Mouse (Mus musculus): ENCODE measurements at regions not wholly inside any gene's neighbourhood (a gene's known extent, or its start where the extent isn't known, plus 50 kb on each side); places are given as distances from the start of the nearest gene placed in this dataset.

- Histone ChIP-seq H3K4me1 (replicated peaks; ENCODE audit: low read depth, low read length) (no peaks in the 10 kb centered on the region), H3K4me3 (replicated peaks; ENCODE audit: low read length) (no peak overlapping the region), H3K9me3 (ENCODE audit: low read length) (no peaks in the 10 kb centered on the region), H3K36me3 (ENCODE audit: insufficient read depth, low read length) (no peaks in the 10 kb centered on the region), H3K27me3 (ENCODE audit: insufficient read depth, low read length) (no peaks in the 10 kb centered on the region)
- no peak for TF ChIP-seq POU5F1 (IDR thresholded peaks at IDR 0.05; ENCODE audit: borderline replicate concordance, low read length)
- no peak for TF ChIP-seq CTCF (conservative IDR thresholded peaks at IDR 0.05; ENCODE audit: low read length)
- TF ChIP-seq NANOG (IDR thresholded peaks at IDR 0.05; ENCODE audit: borderline replicate concordance, low read length), result no peak
These were observed 132.6 kb upstream of the Eci2 start for GRCm38 (mm10) chr13:35159456-35159855.

- TF ChIP-seq NANOG (IDR thresholded peaks at IDR 0.05; ENCODE audit: borderline replicate concordance, low read length), result no peak
- no peak for TF ChIP-seq POU5F1 (IDR thresholded peaks at IDR 0.05; ENCODE audit: borderline replicate concordance, low read length)
These were observed 133.9 kb upstream of the Eci2 start for GRCm38 (mm10) chr13:35160767-35161166.

DNA sequence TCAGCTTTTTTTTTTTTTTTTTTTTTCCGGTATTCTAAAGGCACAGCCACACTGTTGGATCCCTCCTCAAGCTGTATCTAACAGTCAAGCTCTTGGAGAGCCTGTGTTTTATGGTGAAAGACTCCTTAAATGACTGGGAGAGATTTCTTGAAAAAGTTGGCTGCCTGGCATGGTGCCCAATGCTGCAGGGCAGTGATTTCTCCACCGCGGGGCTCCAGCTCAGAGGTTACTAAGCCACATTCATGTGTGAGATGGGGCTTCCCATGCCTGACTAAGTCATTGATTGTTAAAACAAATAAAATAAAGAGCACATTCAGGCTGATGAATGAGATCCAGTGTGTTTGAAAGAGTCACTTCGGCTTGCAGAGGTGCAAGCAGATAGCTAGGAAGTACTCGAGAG lies 139.2 kb upstream of the Eci2 start:
- no peaks in the 10 kb centered on the region for H3K27me3 ChIP-seq (ENCODE audit: insufficient read depth, low read length)
- TF ChIP-seq POU5F1 (IDR thresholded peaks at IDR 0.05; ENCODE audit: borderline replicate concordance, low read length) (no peak), NANOG (IDR thresholded peaks at IDR 0.05; ENCODE audit: borderline replicate concordance, low read length) (no peak), CTCF (conservative IDR thresholded peaks at IDR 0.05; ENCODE audit: low read length) (no peak)
- no peaks in the 10 kb centered on the region for H3K4me1 ChIP-seq (replicated peaks; ENCODE audit: low read depth, low read length)
- no peaks in the 10 kb centered on the region for H3K36me3 ChIP-seq (ENCODE audit: insufficient read depth, low read length)
- no peak overlapping the region for H3K4me3 ChIP-seq (replicated peaks; ENCODE audit: low read length)
- H3K9me3 ChIP-seq (ENCODE audit: low read length), result no peaks in the 10 kb centered on the region

More at GRCm38 (mm10) chr13:35160767-35161166, 133.9 kb upstream of the Eci2 start:
- H3K4me3 ChIP-seq (replicated peaks; ENCODE audit: low read length), result no peak overlapping the region
- no peaks in the 10 kb centered on the region for H3K36me3 ChIP-seq (ENCODE audit: insufficient read depth, low read length)
- no peaks in the 10 kb centered on the region for H3K9me3 ChIP-seq (ENCODE audit: low read length)
- H3K27me3 ChIP-seq (ENCODE audit: insufficient read depth, low read length), result no peaks in the 10 kb centered on the region
- no peaks in the 10 kb centered on the region for H3K4me1 ChIP-seq (replicated peaks; ENCODE audit: low read depth, low read length)

DNA sequence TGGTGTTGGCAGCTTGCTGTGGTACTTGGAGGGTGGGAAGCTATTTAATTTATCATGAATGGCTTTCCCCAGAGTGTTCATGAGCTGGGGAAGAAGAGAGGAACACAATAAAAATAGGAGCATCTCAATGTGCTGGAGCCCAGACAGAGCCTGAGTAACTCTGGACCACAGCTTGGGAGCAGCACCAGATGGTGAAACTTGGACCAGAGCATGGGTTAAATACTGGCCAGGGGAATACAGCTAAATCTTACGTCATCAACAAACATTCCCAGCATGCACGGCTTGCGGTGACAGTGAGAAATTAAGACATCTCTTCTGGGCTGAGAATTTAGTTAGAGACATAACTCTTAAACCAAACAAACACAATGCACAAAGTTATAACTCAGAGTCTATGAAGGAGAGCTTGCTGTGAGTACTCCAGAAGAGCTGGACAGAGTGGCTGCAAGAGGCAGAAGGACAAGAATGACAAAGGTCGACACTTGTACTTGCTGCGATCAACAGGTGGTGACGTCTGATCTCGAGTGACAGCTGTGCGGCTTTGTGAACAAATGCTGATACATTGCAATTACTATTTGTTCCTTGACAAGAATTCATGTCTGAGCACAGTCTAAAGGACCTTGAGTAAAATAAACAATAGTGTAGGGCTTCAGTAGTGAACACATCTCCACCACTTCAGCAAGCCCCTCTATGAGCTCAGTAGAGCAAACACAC lies 140.1 kb upstream of the Eci2 start:
- H3K27me3 ChIP-seq (ENCODE audit: insufficient read depth, low read length), result no peaks in the 10 kb centered on the region
- no peaks in the 10 kb centered on the region for H3K36me3 ChIP-seq (ENCODE audit: insufficient read depth, low read length)
- no peak overlapping the region for H3K4me3 ChIP-seq (replicated peaks; ENCODE audit: low read length)
- TF ChIP-seq POU5F1 (IDR thresholded peaks at IDR 0.05; ENCODE audit: borderline replicate concordance, low read length), result no peak
- TF ChIP-seq NANOG (IDR thresholded peaks at IDR 0.05; ENCODE audit: borderline replicate concordance, low read length), result no peak
- H3K9me3 ChIP-seq (ENCODE audit: low read length), result no peaks in the 10 kb centered on the region
- H3K4me1 ChIP-seq (replicated peaks; ENCODE audit: low read depth, low read length), result no peaks in the 10 kb centered on the region

- H3K9me3 ChIP-seq (ENCODE audit: low read length), result no peaks in the 10 kb centered on the region
- no peaks in the 10 kb centered on the region for H3K36me3 ChIP-seq (ENCODE audit: insufficient read depth, low read length)
- no peak overlapping the region for H3K4me3 ChIP-seq (replicated peaks; ENCODE audit: low read length)
- no peaks in the 10 kb centered on the region for H3K4me1 ChIP-seq (replicated peaks; ENCODE audit: low read depth, low read length)
- TF ChIP-seq CTCF (conservative IDR thresholded peaks at IDR 0.05; ENCODE audit: low read length) (no peak), POU5F1 (IDR thresholded peaks at IDR 0.05; ENCODE audit: borderline replicate concordance, low read length) (no peak), NANOG (IDR thresholded peaks at IDR 0.05; ENCODE audit: borderline replicate concordance, low read length) (no peak)
- no peaks in the 10 kb centered on the region for H3K27me3 ChIP-seq (ENCODE audit: insufficient read depth, low read length)
These were observed 144.8 kb upstream of the Eci2 start for GRCm38 (mm10) chr13:35171562-35172254.

DNA sequence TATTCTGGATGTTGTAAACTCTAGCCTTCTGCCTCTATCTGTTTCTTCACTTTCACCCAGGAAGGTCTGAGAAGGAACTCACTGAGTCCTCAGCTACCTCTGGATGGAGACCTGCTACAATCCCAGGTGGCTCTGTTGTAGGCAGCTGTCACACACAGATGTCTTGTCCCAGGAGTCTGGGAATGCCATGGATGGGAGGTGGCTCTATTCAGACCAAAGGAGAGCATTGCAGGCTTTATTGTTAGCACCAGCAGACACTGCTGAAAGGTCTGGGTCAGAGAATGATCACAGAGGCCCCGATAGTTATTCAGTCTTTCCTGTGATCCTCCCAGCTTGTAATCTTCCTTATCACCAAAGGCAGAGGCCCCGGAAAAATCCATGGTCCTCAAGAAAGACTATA lies 146.6 kb upstream of the Eci2 start:
- no peaks in the 10 kb centered on the region for H3K36me3 ChIP-seq (ENCODE audit: insufficient read depth, low read length)
- no peak for TF ChIP-seq POU5F1 (IDR thresholded peaks at IDR 0.05; ENCODE audit: borderline replicate concordance, low read length)
- TF ChIP-seq NANOG (IDR thresholded peaks at IDR 0.05; ENCODE audit: borderline replicate concordance, low read length), result no peak
- TF ChIP-seq CTCF (conservative IDR thresholded peaks at IDR 0.05; ENCODE audit: low read length), result no peak
- no peaks in the 10 kb centered on the region for H3K9me3 ChIP-seq (ENCODE audit: low read length)
- no peaks in the 10 kb centered on the region for H3K27me3 ChIP-seq (ENCODE audit: insufficient read depth, low read length)
- no peaks in the 10 kb centered on the region for H3K4me1 ChIP-seq (replicated peaks; ENCODE audit: low read depth, low read length)
- H3K4me3 ChIP-seq (replicated peaks; ENCODE audit: low read length), result no peak overlapping the region

DNA sequence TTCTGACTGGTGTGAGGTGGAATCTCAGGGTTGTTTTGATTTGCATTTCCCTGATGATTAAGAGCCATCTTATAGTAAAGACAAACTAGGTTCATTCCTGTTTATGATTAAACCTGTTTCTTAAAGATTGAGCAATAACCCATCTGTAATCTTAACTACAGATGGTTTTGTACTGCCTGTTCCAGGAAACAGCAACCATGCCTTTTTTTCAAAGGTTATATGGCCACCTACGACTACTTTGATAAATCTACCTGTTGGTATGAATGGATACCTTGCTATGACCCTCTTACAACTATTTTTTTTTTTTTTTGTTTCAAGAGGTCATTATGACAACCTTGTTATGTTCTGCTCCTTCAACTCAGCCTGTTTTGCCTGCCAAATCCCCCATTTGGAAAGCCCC lies 148.7 kb upstream of the Eci2 start:
- Histone ChIP-seq H3K9me3 (ENCODE audit: low read length) (no peaks in the 10 kb centered on the region), H3K27me3 (ENCODE audit: insufficient read depth, low read length) (no peaks in the 10 kb centered on the region), H3K4me1 (replicated peaks; ENCODE audit: low read depth, low read length) (peaks cover 10% of the 10 kb centered on the region), H3K36me3 (ENCODE audit: insufficient read depth, low read length) (no peaks in the 10 kb centered on the region), H3K4me3 (replicated peaks; ENCODE audit: low read length) (no peak overlapping the region)
- TF ChIP-seq CTCF (conservative IDR thresholded peaks at IDR 0.05; ENCODE audit: low read length) (no peak), POU5F1 (IDR thresholded peaks at IDR 0.05; ENCODE audit: borderline replicate concordance, low read length) (no peak), NANOG (IDR thresholded peaks at IDR 0.05; ENCODE audit: borderline replicate concordance, low read length) (no peak)

DNA sequence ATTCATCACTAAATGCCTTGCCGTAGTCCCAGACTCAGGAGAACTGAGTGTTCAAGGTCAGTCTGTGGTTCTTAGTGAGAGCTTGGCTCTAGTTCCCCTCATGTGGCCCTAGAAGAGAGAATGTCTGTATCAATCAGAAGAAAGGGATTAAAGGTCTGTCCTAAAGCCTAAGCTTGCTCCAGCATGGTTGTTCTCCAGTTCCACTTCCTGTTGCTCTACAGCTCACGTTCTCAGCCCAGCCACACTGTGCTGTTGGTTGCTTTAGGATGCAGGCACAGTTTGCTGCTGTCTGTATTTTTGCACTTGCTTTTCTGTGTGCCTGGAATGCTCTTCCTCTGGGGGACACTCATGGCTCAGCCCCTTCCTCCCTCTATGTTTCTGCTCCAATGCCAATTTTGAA lies 150.4 kb upstream of the Eci2 start:
- Histone ChIP-seq H3K4me1 (replicated peaks; ENCODE audit: low read depth, low read length) (peaks cover 10% of the 10 kb centered on the region), H3K9me3 (ENCODE audit: low read length) (peaks cover 3% of the 10 kb centered on the region; the same call in 1 of the 2 replicates), H3K36me3 (ENCODE audit: insufficient read depth, low read length) (no peaks in the 10 kb centered on the region), H3K27me3 (ENCODE audit: insufficient read depth, low read length) (no peaks in the 10 kb centered on the region), H3K4me3 (replicated peaks; ENCODE audit: low read length) (no peak overlapping the region)
- TF ChIP-seq POU5F1 (IDR thresholded peaks at IDR 0.05; ENCODE audit: borderline replicate concordance, low read length) (no peak), CTCF (conservative IDR thresholded peaks at IDR 0.05; ENCODE audit: low read length) (no peak), NANOG (IDR thresholded peaks at IDR 0.05; ENCODE audit: borderline replicate concordance, low read length) (no peak)
